Mouse (Mus musculus) megakaryocyte, embryonic 14.5 days (primary cell): ENCODE measurements around the gene Ints7. TPM values are rescaled to one million over a fixed set of nuclear protein-coding genes. Genes with fewer than 3 reads are reported as not detected.

Experiments
- H3K27me3 ChIP-seq: replicated peaks from 2 replicates; pipeline ENCODE3; 2012; ENCODE audit warnings: inconsistent platforms
- H3K36me3 ChIP-seq: replicated peaks from 2 replicates; pipeline ENCODE3; 2012; ENCODE audit warnings: low read length, inconsistent platforms, mixed read lengths
- H3K4me1 ChIP-seq: 2 replicates; pipeline ENCODE4 v1.6.1; 2012; ENCODE audit warnings: inconsistent platforms
- H3K4me3 ChIP-seq: replicated peaks from 2 replicates; pipeline ENCODE3; 2012; ENCODE audit warnings: moderate library complexity, mild to moderate bottlenecking, inconsistent platforms
- H3K9me3 ChIP-seq: 2 replicates; pipeline ENCODE4 v1.6.1; 2012; ENCODE audit warnings: inconsistent platforms
- FLI1 ChIP-seq: IDR thresholded peaks from 2 replicates; pipeline ENCODE4 v1.6.1; 2012; ENCODE audit warnings: low read length, inconsistent platforms, mixed read lengths
- GATA1 ChIP-seq: IDR thresholded peaks from 3 replicates; pipeline ENCODE4 v1.6.1; 2012; ENCODE audit warnings: mixed read lengths, low read length, inconsistent platforms, borderline replicate concordance
- polyA plus RNA-seq: library from polyadenylated mRNA; stranded (reverse); fragments of >175 nt; gene quantifications from 2 replicates; pipeline ENCODE4 v1.2.3, GENCODE M21; 2012; ENCODE audit warnings: low replicate concordance; ENCODE audit not compliant: insufficient read depth

The Ints7 gene
- polyA plus RNA-seq, 1 experiment: 5.8 TPM

GRCm38 (mm10) chr1:191604690-191605089, 29.3 kb downstream of the Ints7 start:
- Histone ChIP-seq H3K4me3 (no peak overlapping the region), H3K36me3 (peaks cover 86% of the 10 kb centered on the region), H3K27me3 (no peaks in the 10 kb centered on the region), H3K4me1 (peaks cover 7% of the 10 kb centered on the region), H3K9me3 (no peaks in the 10 kb centered on the region)
- TF ChIP-seq GATA1 (no peak), FLI1 (no peak)

GRCm38 (mm10) chr1:191609051-191609450, 33.6 kb downstream of the Ints7 start:
- peaks cover 97% of the 10 kb centered on the region for H3K36me3 ChIP-seq
- no peaks in the 10 kb centered on the region for H3K27me3 ChIP-seq
- peaks cover 4% of the 10 kb centered on the region; the same call in 1 of the 2 replicates for H3K4me1 ChIP-seq
- no peak for TF ChIP-seq FLI1
- TF ChIP-seq GATA1: no peak
- no peak overlapping the region for H3K4me3 ChIP-seq
- H3K9me3 ChIP-seq: no peaks in the 10 kb centered on the region

- H3K36me3 ChIP-seq: peaks cover 98% of the 10 kb centered on the region
- TF ChIP-seq GATA1 (no peak), FLI1 (no peak)
- no peaks in the 10 kb centered on the region for H3K9me3 ChIP-seq
- H3K4me1 ChIP-seq: peaks cover 4% of the 10 kb centered on the region; the same call in 1 of the 2 replicates
- H3K27me3 ChIP-seq: no peaks in the 10 kb centered on the region
- no peak overlapping the region for H3K4me3 ChIP-seq
Observed at GRCm38 (mm10) chr1:191609578-191609977, 34.1 kb downstream of the Ints7 start.

- TF ChIP-seq GATA1 (no peak), FLI1 (no peak)
- Histone ChIP-seq H3K4me1 (peaks cover 4% of the 10 kb centered on the region; the same call in 1 of the 2 replicates), H3K9me3 (no peaks in the 10 kb centered on the region), H3K36me3 (peaks cover 98% of the 10 kb centered on the region), H3K4me3 (no peak overlapping the region), H3K27me3 (no peaks in the 10 kb centered on the region)
Observed at GRCm38 (mm10) chr1:191610357-191610756, 34.9 kb downstream of the Ints7 start.

- H3K9me3 ChIP-seq: no peaks in the 10 kb centered on the region
- H3K27me3 ChIP-seq: no peaks in the 10 kb centered on the region
- TF ChIP-seq GATA1 (no peak), FLI1 (no peak)
- peaks cover 98% of the 10 kb centered on the region for H3K36me3 ChIP-seq
- peaks cover 4% of the 10 kb centered on the region; the same call in 1 of the 2 replicates for H3K4me1 ChIP-seq
- no peak overlapping the region for H3K4me3 ChIP-seq
Observed at GRCm38 (mm10) chr1:191611686-191612085, 36.2 kb downstream of the Ints7 start.

- Histone ChIP-seq H3K4me1 (peaks cover 4% of the 10 kb centered on the region; the same call in 1 of the 2 replicates), H3K36me3 (peaks cover 97% of the 10 kb centered on the region), H3K4me3 (no peak overlapping the region), H3K27me3 (no peaks in the 10 kb centered on the region), H3K9me3 (no peaks in the 10 kb centered on the region)
- TF ChIP-seq GATA1 (no peak), FLI1 (no peak)
Observed at GRCm38 (mm10) chr1:191612877-191613276, 37.4 kb downstream of the Ints7 start.

GRCm38 (mm10) chr1:191616245-191616644, 40.8 kb downstream of the Ints7 start:
- Histone ChIP-seq H3K4me3 (no peak overlapping the region), H3K9me3 (no peaks in the 10 kb centered on the region), H3K4me1 (peaks cover 4% of the 10 kb centered on the region; the same call in 1 of the 2 replicates), H3K36me3 (peaks cover 99% of the 10 kb centered on the region), H3K27me3 (no peaks in the 10 kb centered on the region)
- TF ChIP-seq GATA1 (no peak), FLI1 (no peak)

- no peak for TF ChIP-seq GATA1
- no peak for TF ChIP-seq FLI1
- Histone ChIP-seq H3K4me3 (no peak overlapping the region), H3K4me1 (peaks cover 4% of the 10 kb centered on the region; the same call in 1 of the 2 replicates), H3K9me3 (no peaks in the 10 kb centered on the region), H3K36me3 (peaks cover 98% of the 10 kb centered on the region), H3K27me3 (no peaks in the 10 kb centered on the region)
Observed at GRCm38 (mm10) chr1:191617589-191617988, 42.2 kb downstream of the Ints7 start.

- H3K4me1 ChIP-seq: peaks cover 4% of the 10 kb centered on the region
- no peaks in the 10 kb centered on the region for H3K27me3 ChIP-seq
- H3K4me3 ChIP-seq: no peak overlapping the region
- H3K36me3 ChIP-seq: peaks cover 95% of the 10 kb centered on the region
- TF ChIP-seq FLI1 (no peak), GATA1 (no peak)
- H3K9me3 ChIP-seq: no peaks in the 10 kb centered on the region
Observed at GRCm38 (mm10) chr1:191618067-191618766, 42.8 kb downstream of the Ints7 start.

- peaks cover 73% of the 10 kb centered on the region for H3K36me3 ChIP-seq
- TF ChIP-seq FLI1 (no peak), GATA1 (no peak)
- H3K9me3 ChIP-seq: no peaks in the 10 kb centered on the region
- no peak overlapping the region for H3K4me3 ChIP-seq
- H3K4me1 ChIP-seq: peaks cover 33% of the 10 kb centered on the region
- no peaks in the 10 kb centered on the region for H3K27me3 ChIP-seq
Observed at GRCm38 (mm10) chr1:191621096-191621495, 45.7 kb downstream of the Ints7 start.
